Mouse (Mus musculus): ENCODE measurements at regions not wholly inside any gene's neighbourhood (a gene's known extent, or its start where the extent isn't known, plus 50 kb on each side); places are given as distances from the start of the nearest gene placed in this dataset.

GRCm38 (mm10) chr2:71640251-71640650, 93.7 kb upstream of the Dlx2 start:
- DNase-seq (ENCODE audit: low spot score in 2 of 2): no peak

GRCm38 (mm10) chr2:71644038-71644470, 97.5 kb upstream of the Dlx2 start:
- DNase-seq (ENCODE audit: low spot score in 2 of 2): no peak

- DNase-seq (ENCODE audit: low spot score in 2 of 2): no peak
Observed at GRCm38 (mm10) chr2:71647914-71648497, 97.4 kb upstream of the Itga6 start.

GRCm38 (mm10) chr2:71651662-71652061, 93.8 kb upstream of the Itga6 start:
- no peak for DNase-seq (ENCODE audit: low spot score in 2 of 2)

- no peak for DNase-seq (ENCODE audit: low spot score in 2 of 2)
Observed at GRCm38 (mm10) chr2:71652261-71652801, 93.1 kb upstream of the Itga6 start.

GRCm38 (mm10) chr2:71654817-71655503, 90.5 kb upstream of the Itga6 start:
- no peak for DNase-seq (ENCODE audit: low spot score in 2 of 2)

GRCm38 (mm10) chr2:71655504-71656390, 89.7 kb upstream of the Itga6 start:
- no peak for DNase-seq (ENCODE audit: low spot score in 2 of 2)

- no peak for DNase-seq (ENCODE audit: low spot score in 2 of 2)
Observed at GRCm38 (mm10) chr2:71656611-71657244, 88.7 kb upstream of the Itga6 start.

GRCm38 (mm10) chr2:71661438-71661837, 84.0 kb upstream of the Itga6 start:
- no peak for DNase-seq (ENCODE audit: low spot score in 2 of 2)

GRCm38 (mm10) chr2:71661986-71662385, 83.4 kb upstream of the Itga6 start:
- peak in 1 of 2 experiments; percentile 33 for DNase-seq (ENCODE audit: low spot score in 2 of 2)

GRCm38 (mm10) chr2:71663453-71663852, 82.0 kb upstream of the Itga6 start:
- no peak for DNase-seq (ENCODE audit: low spot score in 2 of 2)

GRCm38 (mm10) chr2:71666927-71667326, 78.5 kb upstream of the Itga6 start:
- DNase-seq (ENCODE audit: low spot score in 2 of 2): no peak

GRCm38 (mm10) chr2:71667746-71668145, 77.7 kb upstream of the Itga6 start:
- DNase-seq (ENCODE audit: low spot score in 2 of 2): no peak

GRCm38 (mm10) chr2:71670228-71670790, 75.1 kb upstream of the Itga6 start:
- no peak for DNase-seq (ENCODE audit: low spot score in 2 of 2)

GRCm38 (mm10) chr2:71670882-71671281, 74.5 kb upstream of the Itga6 start:
- DNase-seq (ENCODE audit: low spot score in 2 of 2): no peak

GRCm38 (mm10) chr2:71673087-71673920, 72.1 kb upstream of the Itga6 start:
- DNase-seq (ENCODE audit: low spot score in 2 of 2): no peak

- DNase-seq (ENCODE audit: low spot score in 2 of 2): no peak
Observed at GRCm38 (mm10) chr2:71680746-71681145, 64.7 kb upstream of the Itga6 start.

GRCm38 (mm10) chr2:71681148-71681547, 64.3 kb upstream of the Itga6 start:
- no peak for DNase-seq (ENCODE audit: low spot score in 2 of 2)

GRCm38 (mm10) chr2:71683375-71683774, 62.0 kb upstream of the Itga6 start:
- no peak for DNase-seq (ENCODE audit: low spot score in 2 of 2)

GRCm38 (mm10) chr2:71685239-71685638, 60.2 kb upstream of the Itga6 start:
- DNase-seq (ENCODE audit: low spot score in 2 of 2): no peak

- DNase-seq (ENCODE audit: low spot score in 2 of 2): no peak
Observed at GRCm38 (mm10) chr2:71689041-71689440, 56.4 kb upstream of the Itga6 start.
